Mouse (Mus musculus) lung, adult 2 months (tissue): ENCODE measurements at regions not wholly inside any gene's neighbourhood (a gene's known extent, or its start where the extent isn't known, plus 50 kb on each side); places are given as distances from the start of the nearest gene placed in this dataset.

Source experiments
- DNase-seq: peaks from one replicate; pipeline ENCODE4 v3.0.0; 2022
- H3K4me1 ChIP-seq: fragments of 200-500 bp; 2 replicates; pipeline ENCODE4 v1.6.1; 2011; ENCODE audit warnings: low read length; ENCODE audit not compliant: control insufficient read depth, insufficient read depth
- H3K4me3 ChIP-seq: fragments of 200-500 bp; replicated peaks from 2 replicates; pipeline ENCODE3; 2011; ENCODE audit warnings: low read depth, mild to moderate bottlenecking, control low read depth, low read length; ENCODE audit errors: extremely low read depth
- CTCF ChIP-seq: fragments of 200-500 bp; IDR thresholded peaks from 2 replicates; pipeline ENCODE4 v1.5.1; 2011; ENCODE audit warnings: mild to moderate bottlenecking, low read length, control low read depth; ENCODE audit not compliant: insufficient read depth
- POLR2A ChIP-seq: fragments of 200-500 bp; IDR thresholded peaks from 2 replicates; pipeline ENCODE4 v1.6.1; 2011; ENCODE audit warnings: low read depth, mild to moderate bottlenecking, control low read depth, low read length, borderline replicate concordance; ENCODE audit errors: extremely low read depth
- WGBS: fragments of 180-500 bp; shearing (Covaris S2); methylation state at CpG from one replicate; pipeline ENCODE4 v1.1.7; 2018; 5-methylcytosine and 5-hydroxymethylcytosine counted together

DNA sequence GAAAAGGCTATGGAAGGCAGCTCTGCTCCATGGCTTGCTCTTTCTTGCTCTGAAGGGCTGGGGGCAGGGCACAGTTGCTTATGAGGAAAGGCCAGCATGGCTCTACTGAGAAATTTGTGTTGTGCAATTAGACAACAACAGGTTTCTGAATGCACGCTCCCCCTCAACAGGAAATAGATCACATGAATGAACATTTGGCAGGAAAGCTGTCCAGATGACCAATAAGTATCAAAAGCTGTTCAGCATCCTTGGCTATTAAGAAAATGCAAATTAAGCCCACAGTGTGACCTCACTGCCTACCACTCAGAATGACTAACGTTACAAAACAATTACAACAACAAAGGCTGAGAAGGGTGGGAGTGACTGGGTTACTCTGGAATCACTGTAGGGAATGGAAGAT lies 167.9 kb upstream of the Wscd1 start:
- 54% methylated on average over 2 of the region's 2 CpGs for WGBS
- H3K4me1 ChIP-seq: no peaks in the 10 kb centered on the region
- H3K4me3 ChIP-seq: no peak overlapping the region
- no peak for DNase-seq
- no peak for TF ChIP-seq CTCF
- TF ChIP-seq POLR2A: no peak

GRCm38 (mm10) chr11:71591014-71591413 lies 158.7 kb upstream of the Wscd1 start:
- no peaks in the 10 kb centered on the region for H3K4me1 ChIP-seq
- TF ChIP-seq POLR2A (no peak), CTCF (no peak)
- no peak overlapping the region for H3K4me3 ChIP-seq
- WGBS: 87% methylated on average over 6 of the region's 6 CpGs
- DNase-seq: no peak

GRCm38 (mm10) chr11:71594250-71594847 lies 155.4 kb upstream of the Wscd1 start:
- 50% methylated on average over 6 of the region's 6 CpGs for WGBS
- Histone ChIP-seq H3K4me3 (no peak overlapping the region), H3K4me1 (no peaks in the 10 kb centered on the region)
- no peak for TF ChIP-seq CTCF
- TF ChIP-seq POLR2A: no peak
- peak; percentile 3 for DNase-seq

- DNase-seq: no peak
- TF ChIP-seq CTCF (no peak), POLR2A (no peak)
- 80% methylated on average over 1 of the region's 1 CpGs for WGBS
- Histone ChIP-seq H3K4me1 (no peaks in the 10 kb centered on the region), H3K4me3 (no peak overlapping the region)
These were observed 152.0 kb upstream of the Wscd1 start for GRCm38 (mm10) chr11:71597709-71598108.

DNA sequence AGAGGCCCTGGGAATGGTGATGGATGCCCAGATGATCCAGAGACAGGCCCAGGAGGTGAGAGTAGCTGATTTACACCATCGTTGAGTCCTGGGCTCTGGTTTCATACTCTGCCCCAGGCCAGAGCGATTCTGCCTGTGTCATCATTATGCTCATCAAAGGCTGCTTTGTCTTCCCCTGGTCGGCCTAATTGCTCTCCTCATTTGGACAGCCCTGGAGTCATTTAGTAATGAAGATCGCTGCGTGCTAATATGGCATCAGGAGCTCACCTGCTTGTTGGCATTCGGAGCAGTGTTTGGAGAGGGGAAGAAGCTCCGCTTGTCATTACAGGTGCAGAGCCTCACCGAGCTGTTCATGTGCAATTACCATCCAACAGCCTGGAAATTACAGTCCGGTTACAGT lies 138.9 kb upstream of the Wscd1 start:
- no peak for DNase-seq
- Histone ChIP-seq H3K4me1 (no peaks in the 10 kb centered on the region), H3K4me3 (no peak overlapping the region)
- 85% methylated on average over 9 of the region's 9 CpGs for WGBS
- TF ChIP-seq POLR2A (no peak), CTCF (no peak)

DNA sequence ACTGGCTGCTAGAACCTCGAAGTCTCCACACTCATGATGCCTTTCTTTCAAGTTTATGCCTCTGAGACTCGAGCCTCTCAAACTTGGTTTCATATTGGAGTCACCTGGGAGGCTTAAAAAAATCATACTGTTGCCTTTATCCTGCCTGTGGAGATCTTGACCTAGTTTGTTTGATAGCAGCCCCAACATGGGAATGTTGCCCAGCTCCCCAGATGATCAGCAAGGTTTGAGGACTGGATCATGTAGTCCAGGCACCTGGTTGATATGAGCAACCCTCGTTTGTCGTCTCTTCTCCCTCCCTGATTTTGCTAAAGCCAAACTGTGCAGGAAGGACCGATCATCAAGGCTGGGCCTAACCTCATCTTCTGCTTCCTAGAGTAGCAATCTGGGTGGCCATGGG lies 134.2 kb upstream of the Wscd1 start:
- H3K4me3 ChIP-seq: no peak overlapping the region
- TF ChIP-seq POLR2A (no peak), CTCF (no peak)
- H3K4me1 ChIP-seq: no peaks in the 10 kb centered on the region
- WGBS: 70% methylated on average over 5 of the region's 5 CpGs
- DNase-seq: no peak

GRCm38 (mm10) chr11:71625501-71626191 lies 124.1 kb upstream of the Wscd1 start:
- TF ChIP-seq CTCF: no peak
- no peak for TF ChIP-seq POLR2A
- H3K4me1 ChIP-seq: no peaks in the 10 kb centered on the region
- no peak for DNase-seq
- H3K4me3 ChIP-seq: no peak overlapping the region
- 64% methylated on average over 5 of the region's 5 CpGs for WGBS

DNA sequence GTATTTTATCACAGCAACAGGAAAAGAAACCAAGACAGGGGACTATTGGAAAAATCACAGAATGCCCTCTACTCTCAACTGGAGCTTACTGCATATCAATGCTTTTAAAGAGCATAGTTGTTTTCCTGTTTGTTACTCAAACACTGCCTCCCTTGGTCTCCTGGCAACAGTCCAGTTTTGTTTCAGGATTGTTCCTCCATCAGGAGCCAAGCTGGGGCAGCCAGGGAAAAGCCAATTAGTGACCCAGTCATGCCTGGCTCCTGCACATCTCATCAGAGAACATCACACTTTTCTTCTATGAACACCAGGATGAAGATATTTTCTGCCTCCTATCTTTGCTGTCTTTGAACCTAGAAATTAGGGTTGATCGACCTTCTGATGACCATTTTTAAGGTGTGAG lies 113.6 kb upstream of the Wscd1 start:
- TF ChIP-seq CTCF: no peak
- TF ChIP-seq POLR2A: no peak
- 78% methylated on average over 1 of the region's 1 CpGs for WGBS
- Histone ChIP-seq H3K4me1 (no peaks in the 10 kb centered on the region), H3K4me3 (no peak overlapping the region)
- no peak for DNase-seq

GRCm38 (mm10) chr11:71636785-71637184 lies 112.9 kb upstream of the Wscd1 start:
- DNase-seq: no peak
- 33% methylated on average over 5 of the region's 5 CpGs for WGBS
- Histone ChIP-seq H3K4me1 (no peaks in the 10 kb centered on the region), H3K4me3 (no peak overlapping the region)
- TF ChIP-seq CTCF (no peak), POLR2A (no peak)

- DNase-seq: no peak
- 81% methylated on average over 5 of the region's 5 CpGs for WGBS
- TF ChIP-seq POLR2A (no peak), CTCF (no peak)
- no peak overlapping the region for H3K4me3 ChIP-seq
- no peaks in the 10 kb centered on the region for H3K4me1 ChIP-seq
These were observed 106.8 kb upstream of the Wscd1 start for GRCm38 (mm10) chr11:71642886-71643285.
